Mouse (Mus musculus): ENCODE results near the gene Hist1h3c. TPM values are rescaled to one million over a fixed set of nuclear protein-coding genes. Genes with fewer than 3 reads are reported as not detected.
"Not testable (repeated sequence)": the region's sequence is repeated elsewhere in the genome, so short reads cannot be mapped to it uniquely, and the experiment has no call there.

Hist1h3c gene
- under 1 TPM; 0.62 to 0.63 TPM for total RNA-seq (2021)
- long read RNA-seq: 0 reads

DNA sequence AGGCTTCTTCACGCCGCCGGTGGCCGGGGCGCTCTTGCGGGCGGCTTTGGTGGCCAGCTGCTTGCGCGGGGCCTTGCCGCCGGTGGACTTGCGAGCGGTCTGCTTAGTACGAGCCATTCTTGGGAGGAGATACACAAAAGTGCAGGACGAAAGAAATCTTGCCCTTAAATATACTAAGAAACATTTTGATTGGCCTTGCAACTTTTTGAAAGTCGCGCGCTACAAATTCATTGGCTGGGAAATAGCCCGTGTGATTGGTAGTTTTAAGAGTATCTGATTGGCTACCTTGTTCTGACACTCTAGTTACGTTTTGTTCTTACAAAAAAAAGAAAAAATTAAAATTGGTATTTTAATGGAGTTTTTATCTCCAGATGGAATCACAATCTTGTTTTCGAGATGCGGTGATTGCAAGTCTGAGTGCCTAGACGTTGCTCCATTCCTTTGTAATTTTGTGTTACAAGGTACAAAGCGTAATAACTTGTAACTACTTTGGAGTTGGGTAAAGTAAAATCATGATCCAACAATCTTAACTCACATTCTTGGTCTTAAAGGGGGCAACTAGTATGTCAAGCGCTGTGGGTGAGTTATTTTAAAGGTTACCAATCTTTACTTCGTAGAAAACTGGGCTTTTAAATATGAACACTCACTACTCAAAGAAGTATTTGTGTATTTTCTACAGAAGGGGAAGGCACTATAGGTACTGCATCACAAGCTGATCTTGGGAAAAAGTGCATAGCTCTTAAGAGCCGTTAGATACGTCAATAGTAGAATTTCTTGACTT, at the start of gene Hist1h3c:
TSS of gene Hist1h3c (minus strand) at position 222 of the 781 bp plus-strand sequence.
- peak; percentile 64 to 92 for DNase-seq (ENCODE audit: low spot score in 2 of 2)

DNA sequence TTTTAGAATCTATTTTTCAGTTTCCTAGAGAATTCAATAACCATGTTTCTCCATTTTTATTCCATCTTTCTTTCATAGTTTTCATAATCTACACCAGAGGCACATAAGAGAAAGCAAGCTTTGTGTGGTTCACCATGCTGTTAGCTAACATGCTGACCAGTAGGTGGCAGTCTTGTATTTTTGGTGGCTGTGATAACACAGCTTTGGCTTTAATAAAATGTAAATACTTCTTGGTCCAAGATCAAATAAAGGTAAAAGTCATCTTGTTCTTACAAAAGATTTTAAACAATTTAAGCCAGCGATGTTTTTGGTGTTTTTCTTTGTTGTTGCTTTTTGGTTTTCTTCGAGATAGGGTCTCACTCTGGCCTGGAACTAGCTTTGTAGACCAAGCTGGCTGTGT, 47.1 kb upstream of the Hist1h3c start:
- DNase-seq (ENCODE audit: low spot score in 2 of 2): peak; percentile 19 to 70

DNA sequence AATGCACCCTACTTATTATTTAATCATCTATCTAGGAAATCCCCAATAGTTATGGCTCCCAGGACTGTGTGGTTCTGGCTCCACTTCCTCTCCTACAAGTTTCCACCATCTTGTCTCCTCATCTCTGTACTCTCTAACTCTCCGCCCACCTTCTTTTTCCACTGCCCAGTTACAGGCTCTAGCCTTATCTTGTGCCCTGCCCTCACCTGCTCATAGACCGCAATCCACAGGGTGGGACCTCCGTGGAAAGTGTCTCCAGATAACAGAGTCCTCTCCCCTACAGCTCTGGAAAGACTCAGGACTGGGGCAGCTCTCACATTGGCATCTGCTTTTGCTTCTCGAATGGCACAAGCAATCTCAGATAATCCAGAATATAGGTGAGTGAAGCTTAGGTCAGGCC, 33.6 kb upstream of the Hist1h3c start:
- no peak for DNase-seq (ENCODE audit: low spot score in 2 of 2)

DNA sequence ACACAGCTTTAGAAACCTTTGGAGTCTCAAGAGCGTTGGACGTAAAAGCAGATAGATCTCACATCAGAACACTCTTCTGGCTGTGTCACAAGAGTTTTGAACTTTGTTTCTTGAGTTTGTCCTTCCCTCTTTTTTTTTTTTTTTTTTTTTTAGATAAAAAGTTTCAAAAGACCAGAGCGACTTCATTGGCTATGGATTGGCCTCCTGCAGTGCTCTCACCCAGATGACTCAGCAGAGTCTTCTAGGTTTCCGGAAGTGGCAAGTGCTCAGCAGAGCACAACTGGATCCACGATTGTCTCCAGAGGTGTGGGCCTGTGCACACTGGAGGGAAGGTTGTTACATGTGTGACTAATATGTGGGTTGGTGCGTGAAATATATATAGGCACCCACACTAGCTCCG, 32.9 kb upstream of the Hist1h3c start:
- DNase-seq (ENCODE audit: low spot score in 2 of 2): no peak

- peak; percentile 47 to 58 for DNase-seq (ENCODE audit: low spot score in 2 of 2)
These were observed 27.3 kb upstream of the Hist1h3c start for GRCm38 (mm10) chr13:23772561-23773313.

GRCm38 (mm10) chr13:23769613-23770012, 24.2 kb upstream of the Hist1h3c start, which contains the start of gene Trim38:
Trim38 (plus strand) TSS chr13:23769913.
- DNase-seq (ENCODE audit: low spot score in 2 of 2): not testable (repeated sequence)

DNA sequence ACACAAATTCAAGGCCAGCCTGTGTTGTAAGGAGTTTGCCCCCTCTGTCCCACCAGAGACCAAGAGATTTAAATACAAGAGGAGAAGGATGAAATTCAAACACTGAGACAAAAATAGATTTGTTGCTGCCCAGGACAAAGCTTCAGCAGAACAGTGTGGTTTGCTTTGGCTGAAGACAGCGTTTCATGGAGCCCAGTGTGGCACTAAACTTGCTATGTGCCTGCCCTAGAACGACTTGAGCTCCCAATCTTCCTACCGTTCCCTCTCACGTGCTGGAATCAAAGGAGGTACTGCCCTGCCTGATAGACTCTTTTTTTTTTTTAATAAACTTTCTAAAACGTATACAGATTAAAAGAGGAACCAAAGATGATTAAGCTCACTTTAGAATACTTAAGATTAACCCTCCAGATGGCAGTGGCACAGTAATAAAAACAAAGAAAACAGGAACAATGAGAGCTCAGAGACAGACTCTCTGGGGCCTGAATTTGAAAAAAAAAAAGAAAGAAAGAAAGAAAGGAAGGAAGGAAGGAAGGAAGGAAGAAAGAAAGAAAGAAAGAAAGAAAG, 23.5 kb upstream of the Hist1h3c start:
- no peak for DNase-seq (ENCODE audit: low spot score in 2 of 2)

DNA sequence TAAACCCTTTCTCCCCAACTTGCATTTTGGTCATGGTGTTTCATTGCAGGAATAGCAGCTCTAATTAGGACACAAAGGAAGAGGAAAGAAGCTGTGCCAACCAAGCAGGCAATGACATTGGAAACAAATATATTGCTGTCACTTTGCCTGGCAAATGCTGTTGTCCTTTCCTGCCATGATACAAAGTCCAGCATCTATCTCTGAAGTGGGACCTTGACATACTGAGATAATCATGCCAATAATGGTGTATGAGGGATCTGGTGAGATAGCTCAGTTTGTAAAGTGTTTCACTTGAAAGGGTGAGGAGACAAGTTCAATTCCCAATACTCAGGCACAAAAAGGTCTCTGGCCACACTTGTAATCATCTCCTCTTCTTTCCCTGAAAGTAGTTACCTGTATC, 21.4 kb upstream of the Hist1h3c start:
- DNase-seq (ENCODE audit: low spot score in 2 of 2): no peak

DNA sequence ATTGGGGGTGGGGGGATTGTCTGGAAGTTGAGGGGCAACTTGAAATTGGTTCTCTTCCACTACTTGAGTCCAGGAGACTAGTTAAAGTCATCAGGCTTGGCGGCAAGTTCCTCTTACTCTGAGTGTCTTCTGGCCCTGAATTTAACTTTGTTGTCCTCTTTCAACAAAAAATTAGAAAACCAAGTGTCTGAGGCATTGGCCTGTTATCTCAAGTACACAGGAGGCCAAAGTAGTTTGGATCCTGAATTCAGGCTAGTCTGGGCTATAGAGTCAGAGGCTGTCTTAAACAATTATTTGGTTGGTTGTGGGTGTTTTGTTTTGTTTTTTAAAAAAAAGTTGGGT, 19.7 kb upstream of the Hist1h3c start:
- no peak for DNase-seq (ENCODE audit: low spot score in 2 of 2)

DNA sequence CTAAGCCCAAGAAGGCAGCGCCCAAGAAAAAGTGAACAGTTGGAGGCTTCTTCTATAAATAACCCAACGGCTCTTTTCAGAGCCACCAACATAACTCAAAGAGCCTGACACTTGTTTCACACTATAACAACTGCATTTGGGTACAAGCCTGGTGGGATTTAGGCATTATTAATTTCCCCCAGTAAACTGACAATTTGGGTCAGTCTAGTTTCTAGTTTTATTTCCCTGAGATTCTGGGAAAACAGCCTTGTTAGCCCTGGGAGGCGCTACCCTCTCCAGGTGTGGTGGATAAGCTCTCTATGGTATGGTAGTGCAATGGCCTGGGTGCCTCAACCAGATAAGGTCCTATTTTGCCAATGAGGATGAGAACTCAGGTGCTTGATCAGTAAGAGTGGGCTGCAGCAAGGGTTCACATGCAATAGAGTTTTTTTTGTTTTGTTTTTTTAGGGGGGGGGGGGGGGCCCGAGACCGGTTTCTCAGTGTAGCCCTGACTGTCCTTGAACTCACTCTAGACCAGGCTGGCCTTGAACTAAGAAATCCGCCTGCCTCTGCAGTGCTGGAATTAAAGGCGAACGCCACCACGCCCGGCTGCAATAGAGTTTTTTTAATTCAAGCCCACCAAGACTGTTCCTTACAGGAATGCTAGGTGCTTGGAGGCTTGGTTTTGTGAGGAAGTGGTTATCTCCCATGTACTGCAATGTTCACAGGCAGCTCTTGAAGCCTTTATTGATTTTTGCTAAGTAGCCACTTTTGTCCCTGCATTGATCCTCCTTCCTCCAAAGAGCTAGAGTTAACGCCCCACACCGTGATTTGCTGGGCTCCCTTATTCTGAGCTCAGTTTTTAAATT, 19.1 kb upstream of the Hist1h3c start:
- no peak for DNase-seq (ENCODE audit: low spot score in 2 of 2)

GRCm38 (mm10) chr13:23763586-23764323, 18.4 kb upstream of the Hist1h3c start, which contains the start of gene Hist1h1a:
Hist1h1a (plus strand) TSS chr13:23763666.
- DNase-seq (ENCODE audit: low spot score in 2 of 2): peak; percentile 63 to 84

DNA sequence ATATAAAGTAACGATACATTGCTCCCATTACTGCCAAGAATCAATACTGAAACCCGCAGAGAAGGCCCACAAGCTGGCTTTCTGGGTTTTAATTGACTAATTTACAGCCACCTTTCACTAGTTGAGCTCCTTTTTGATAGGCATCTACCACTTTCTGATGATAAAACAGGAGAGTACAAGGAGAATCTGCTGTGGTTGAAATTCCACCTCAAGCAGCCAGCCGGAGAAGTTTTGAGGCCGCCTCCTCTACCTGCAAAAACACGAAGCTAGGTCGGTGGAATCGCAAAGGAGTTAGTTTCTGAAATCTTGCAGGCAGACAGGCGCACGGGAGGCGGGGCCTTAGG, 17.8 kb upstream of the Hist1h3c start:
- DNase-seq (ENCODE audit: low spot score in 2 of 2): no peak

DNA sequence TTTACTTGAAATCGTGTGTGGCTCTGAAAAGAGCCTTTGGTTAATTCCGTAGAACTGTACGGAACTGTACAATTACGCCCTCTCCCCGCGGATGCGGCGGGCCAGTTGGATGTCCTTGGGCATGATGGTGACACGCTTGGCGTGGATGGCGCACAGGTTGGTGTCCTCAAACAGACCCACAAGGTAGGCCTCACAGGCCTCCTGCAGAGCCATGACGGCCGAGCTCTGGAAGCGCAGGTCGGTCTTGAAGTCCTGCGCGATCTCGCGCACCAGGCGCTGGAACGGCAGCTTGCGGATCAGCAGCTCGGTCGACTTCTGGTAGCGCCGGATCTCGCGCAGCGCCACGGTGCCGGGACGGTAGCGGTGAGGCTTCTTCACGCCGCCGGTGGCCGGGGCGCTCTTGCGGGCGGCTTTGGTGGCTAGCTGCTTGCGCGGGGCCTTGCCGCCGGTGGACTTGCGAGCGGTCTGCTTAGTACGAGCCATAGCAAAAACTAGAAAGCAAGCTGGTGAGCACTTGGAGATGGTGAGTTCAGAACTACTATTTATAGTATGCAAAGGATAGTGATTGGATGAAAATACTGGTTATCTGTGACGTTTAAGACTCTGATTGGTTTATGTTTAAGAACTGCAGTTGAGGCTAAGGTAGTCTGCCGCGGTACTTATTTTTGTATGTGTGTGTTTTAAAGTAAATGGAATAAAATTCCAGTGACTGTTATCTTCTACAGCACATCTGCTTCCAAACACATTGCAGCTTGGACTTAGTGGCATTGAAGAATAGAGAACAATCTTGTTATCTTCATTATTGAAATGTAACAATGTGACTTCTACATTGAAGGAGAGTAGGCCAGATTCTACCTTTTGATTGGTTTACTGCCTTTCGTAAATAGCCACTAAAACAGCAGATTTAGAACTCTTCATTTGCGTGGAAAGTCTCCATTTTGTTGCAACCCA, 16.7 kb upstream of the Hist1h3c start, which contains the start of gene Hist1h3a:
TSS of gene Hist1h3a (minus strand) at position 516 of the 951 bp plus-strand sequence.
- peak in 1 of 2 experiments; percentile 85 for DNase-seq (ENCODE audit: low spot score in 2 of 2)

DNA sequence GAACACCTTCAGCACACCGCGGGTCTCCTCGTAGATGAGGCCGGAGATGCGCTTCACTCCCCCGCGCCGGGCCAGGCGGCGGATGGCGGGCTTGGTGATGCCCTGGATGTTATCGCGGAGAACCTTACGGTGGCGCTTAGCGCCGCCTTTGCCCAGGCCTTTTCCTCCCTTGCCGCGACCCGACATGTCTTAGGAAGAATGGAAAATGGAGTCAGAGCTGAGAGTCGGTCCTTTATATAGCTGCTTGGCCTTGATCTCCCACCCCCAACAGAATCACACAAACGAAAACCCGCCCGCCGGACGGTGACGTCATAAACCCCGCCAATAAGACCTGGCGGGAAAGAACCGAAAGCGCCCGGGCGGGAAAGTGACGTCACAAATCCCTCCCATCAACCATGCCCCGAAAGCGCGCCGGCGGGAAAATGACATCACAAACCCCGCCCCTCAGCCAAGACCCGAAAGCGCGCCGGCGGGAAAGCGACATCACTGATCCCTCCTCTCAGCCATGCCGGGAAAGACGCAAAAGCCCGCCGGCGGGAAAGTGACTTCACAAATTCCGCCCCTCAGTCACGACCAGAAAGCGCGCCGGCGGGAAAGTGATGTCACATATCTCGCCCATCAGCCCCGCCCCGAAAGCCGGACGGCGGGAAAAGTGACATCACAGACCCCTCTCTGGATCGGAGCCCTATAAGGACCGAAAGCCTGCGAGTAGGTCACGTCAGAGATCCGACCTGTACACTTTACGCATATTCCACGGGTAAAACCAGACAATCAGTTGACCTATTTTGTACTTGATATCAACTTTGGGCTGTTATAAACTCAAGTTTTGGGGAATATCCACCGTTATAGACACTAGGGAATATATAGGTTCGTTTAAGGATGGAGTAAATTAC, 15.8 kb upstream of the Hist1h3c start, which contains the start of gene Hist1h4a:
TSS of gene Hist1h4a (minus strand) at position 259 of the 893 bp plus-strand sequence.
- DNase-seq (ENCODE audit: low spot score in 2 of 2): peak; percentile 97 to 98

DNA sequence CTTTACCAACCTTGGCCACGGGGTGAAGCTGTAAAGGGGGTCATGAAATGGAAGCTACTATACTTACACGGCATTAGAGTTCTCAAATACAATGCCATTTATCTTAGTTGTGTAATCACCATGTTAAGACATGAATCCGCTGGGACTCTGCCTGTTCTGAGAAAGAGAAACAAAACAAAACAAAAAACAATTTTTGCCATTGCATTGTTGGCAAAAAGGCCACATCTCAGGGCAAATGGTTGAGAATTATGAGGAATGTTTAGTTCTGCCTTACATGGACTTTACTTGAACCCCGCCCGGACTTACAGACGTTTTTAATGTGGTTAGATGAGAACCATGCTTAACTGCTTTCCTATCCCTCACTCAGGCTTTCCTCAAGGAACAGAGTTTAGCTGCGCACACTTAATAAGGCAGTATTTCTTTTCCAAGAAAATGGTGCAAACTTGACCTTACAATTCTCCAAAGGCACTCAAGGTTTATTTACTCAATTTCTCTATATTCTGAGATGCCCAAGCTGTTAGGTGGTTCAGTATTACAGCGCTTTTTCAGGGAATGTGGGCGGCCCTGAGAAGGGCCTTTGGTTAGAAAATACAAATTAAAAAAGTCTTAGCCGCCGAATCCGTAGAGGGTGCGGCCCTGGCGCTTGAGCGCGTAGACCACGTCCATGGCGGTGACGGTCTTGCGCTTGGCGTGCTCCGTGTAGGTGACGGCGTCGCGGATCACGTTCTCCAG, 15.0 kb upstream of the Hist1h3c start:
- DNase-seq (ENCODE audit: low spot score in 2 of 2): peak in 1 of 2 experiments; percentile 28

- no peak for DNase-seq (ENCODE audit: low spot score in 2 of 2)
These were observed 14.5 kb upstream of the Hist1h3c start for GRCm38 (mm10) chr13:23759916-23760239.

DNA sequence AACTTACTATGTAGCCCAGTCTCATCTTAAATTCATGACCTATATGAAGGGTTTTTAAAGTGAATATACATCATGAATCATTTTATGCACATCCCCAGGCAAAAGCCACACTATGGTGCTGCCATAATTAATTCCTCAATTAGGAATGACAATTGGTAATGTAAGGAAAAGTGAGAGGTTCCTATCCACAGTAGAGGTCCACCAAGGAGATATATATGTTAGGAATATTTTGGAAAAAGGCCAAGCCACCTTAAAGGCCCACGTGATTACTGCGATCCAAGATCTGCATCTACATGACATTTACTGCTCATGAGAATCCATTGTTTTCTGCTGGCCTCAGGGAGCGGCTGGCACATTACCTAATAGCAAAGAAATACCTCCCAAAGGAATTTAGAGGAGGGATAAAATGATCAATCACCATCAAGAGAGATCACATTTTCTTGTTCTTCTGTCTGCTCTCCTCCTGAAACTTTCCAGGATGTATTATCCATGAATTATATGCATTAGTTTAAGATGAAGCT, 13.9 kb upstream of the Hist1h3c start:
- DNase-seq (ENCODE audit: low spot score in 2 of 2): no peak

Data from layer of hippocampus, adult 18-20 months (tissue).